Mouse (Mus musculus): Measurements from ENCODE around the gene Plscr3.

DNA sequence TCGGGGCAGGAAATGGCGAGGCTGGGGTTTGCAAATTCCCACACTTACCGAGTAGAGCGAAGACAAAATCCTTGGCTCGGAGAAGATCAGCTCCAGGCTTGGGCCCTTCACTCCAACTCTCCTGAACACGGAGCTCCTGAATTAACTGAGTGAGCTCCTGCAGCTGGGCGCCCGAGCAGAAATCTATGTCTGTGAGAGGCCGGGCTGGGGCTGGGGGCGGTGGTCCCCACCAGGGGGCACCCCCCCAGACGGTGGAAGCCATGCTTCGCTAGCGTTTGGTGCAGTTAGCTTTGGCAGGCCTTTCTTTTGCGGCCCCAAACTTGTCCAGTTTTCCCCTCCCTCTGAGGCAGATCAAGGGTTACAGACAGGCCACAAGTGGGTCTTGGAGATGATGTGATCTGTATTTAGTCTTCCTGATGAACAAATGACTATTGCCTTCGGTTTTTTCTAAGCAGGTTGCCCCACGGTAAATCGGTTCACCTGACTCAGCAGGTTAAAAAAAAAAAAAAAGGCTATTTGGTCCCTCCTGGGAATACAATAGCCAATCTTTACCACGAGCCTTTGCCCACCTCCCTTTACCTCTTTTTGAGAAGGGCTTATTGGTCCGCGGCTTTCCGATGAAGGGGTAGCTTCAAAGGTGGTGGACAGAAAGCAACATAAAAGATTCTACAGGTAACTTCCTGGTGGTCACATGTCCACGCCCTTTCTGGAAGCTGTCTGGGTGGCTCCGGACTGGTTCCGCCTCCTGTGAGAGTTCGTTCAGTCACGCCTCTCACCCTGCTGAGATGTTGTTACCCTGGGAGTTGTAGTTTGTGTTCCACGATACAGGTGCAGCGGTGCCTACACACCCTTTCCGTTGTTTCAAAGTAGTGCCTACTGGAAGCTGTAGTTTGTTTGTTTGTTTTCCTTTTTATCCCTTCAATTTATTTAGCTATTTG lies 40.9 kb upstream of the Plscr3 start, which contains the start of gene Tmem102:
- TF ChIP-seq POLR2A (IDR thresholded peaks at IDR 0.05; ENCODE audit: control insufficient read depth, extremely low read depth, insufficient read depth, low read length, poor library complexity): no peak
- TF ChIP-seq CTCF (IDR thresholded peaks at IDR 0.05; ENCODE audit: borderline replicate concordance, control insufficient read depth, extremely low read depth, insufficient read depth, low read length, poor library complexity): no peak

Data from thymus, adult 2 months (tissue).